Mouse (Mus musculus) cerebellum, adult 11 months (tissue): ENCODE results near the gene Fam189a2.

Experiments
- DNase-seq: peaks from one replicate; pipeline ENCODE4 v3.0.0; 2022

Gene Fam189a2

GRCm38 (mm10) chr19:24030871-24031556 lies at the start of gene Fam189a2:
Fam189a2 (minus strand) TSS chr19:24031019.
- DNase-seq = peak; percentile 11

GRCm38 (mm10) chr19:24077658-24078057 lies 46.8 kb upstream of the Fam189a2 start:
- DNase-seq = no peak

GRCm38 (mm10) chr19:24076536-24076935 lies 45.7 kb upstream of the Fam189a2 start:
- DNase-seq = no peak

GRCm38 (mm10) chr19:24075927-24076326 lies 45.1 kb upstream of the Fam189a2 start:
- DNase-seq = no peak

- DNase-seq = no peak
These were observed 42.3 kb upstream of the Fam189a2 start for GRCm38 (mm10) chr19:24073155-24073554.

- no peak for DNase-seq
These were observed 33.6 kb upstream of the Fam189a2 start for GRCm38 (mm10) chr19:24064348-24064895.

- DNase-seq = no peak
These were observed 32.8 kb upstream of the Fam189a2 start for GRCm38 (mm10) chr19:24063585-24063984.

GRCm38 (mm10) chr19:24058851-24059250 lies 28.0 kb upstream of the Fam189a2 start:
- DNase-seq = no peak

GRCm38 (mm10) chr19:24058021-24058420 lies 27.2 kb upstream of the Fam189a2 start:
- no peak for DNase-seq

GRCm38 (mm10) chr19:24056880-24057279 lies 26.1 kb upstream of the Fam189a2 start:
- no peak for DNase-seq

- no peak for DNase-seq
These were observed 24.1 kb upstream of the Fam189a2 start for GRCm38 (mm10) chr19:24054904-24055303.

- DNase-seq = no peak
These were observed 23.4 kb upstream of the Fam189a2 start for GRCm38 (mm10) chr19:24054265-24054664.

GRCm38 (mm10) chr19:24050514-24050913 lies 19.7 kb upstream of the Fam189a2 start:
- no peak for DNase-seq

GRCm38 (mm10) chr19:24049329-24049728 lies 18.5 kb upstream of the Fam189a2 start:
- DNase-seq = no peak

- no peak for DNase-seq
These were observed 15.7 kb upstream of the Fam189a2 start for GRCm38 (mm10) chr19:24046395-24046993.

- no peak for DNase-seq
These were observed 11.6 kb upstream of the Fam189a2 start for GRCm38 (mm10) chr19:24042387-24042786.

- DNase-seq = no peak
These were observed 8.4 kb upstream of the Fam189a2 start for GRCm38 (mm10) chr19:24039061-24039853.

GRCm38 (mm10) chr19:24034367-24034766 lies 3.5 kb upstream of the Fam189a2 start:
- no peak for DNase-seq

GRCm38 (mm10) chr19:24032654-24033236 lies 1.9 kb upstream of the Fam189a2 start:
- DNase-seq = no peak

- peak; percentile 19 for DNase-seq
These were observed 328 bp downstream of the Fam189a2 start for GRCm38 (mm10) chr19:24030511-24030870.

GRCm38 (mm10) chr19:24029616-24030510 lies 956 bp downstream of the Fam189a2 start:
- peak; percentile 8 for DNase-seq

- no peak for DNase-seq
These were observed 4.9 kb downstream of the Fam189a2 start for GRCm38 (mm10) chr19:24025876-24026275.
